Mouse (Mus musculus) leukemia stem cell, adult 10-12 weeks (primary cell): ENCODE measurements around the gene Mrpl33. TPM values are rescaled to one million over a fixed set of nuclear protein-coding genes. Genes with fewer than 3 reads are reported as not detected.

Experiments
- polyA plus RNA-seq: library from polyadenylated mRNA; stranded (reverse); fragments of >175 nt; gene quantifications from 2 replicates; pipeline ENCODE4 v1.2.3, GENCODE M21; 2012; ENCODE audit warnings: low replicate concordance

The Mrpl33 gene
- 3.2 and 3.5 TPM in 2 replicates for polyA plus RNA-seq

GRCm38 (mm10) chr5:31596481-31597429 lies at the start of gene Mrpl33:
TSS of gene Mrpl33 (plus strand) at chr5:31596935.

DNA sequence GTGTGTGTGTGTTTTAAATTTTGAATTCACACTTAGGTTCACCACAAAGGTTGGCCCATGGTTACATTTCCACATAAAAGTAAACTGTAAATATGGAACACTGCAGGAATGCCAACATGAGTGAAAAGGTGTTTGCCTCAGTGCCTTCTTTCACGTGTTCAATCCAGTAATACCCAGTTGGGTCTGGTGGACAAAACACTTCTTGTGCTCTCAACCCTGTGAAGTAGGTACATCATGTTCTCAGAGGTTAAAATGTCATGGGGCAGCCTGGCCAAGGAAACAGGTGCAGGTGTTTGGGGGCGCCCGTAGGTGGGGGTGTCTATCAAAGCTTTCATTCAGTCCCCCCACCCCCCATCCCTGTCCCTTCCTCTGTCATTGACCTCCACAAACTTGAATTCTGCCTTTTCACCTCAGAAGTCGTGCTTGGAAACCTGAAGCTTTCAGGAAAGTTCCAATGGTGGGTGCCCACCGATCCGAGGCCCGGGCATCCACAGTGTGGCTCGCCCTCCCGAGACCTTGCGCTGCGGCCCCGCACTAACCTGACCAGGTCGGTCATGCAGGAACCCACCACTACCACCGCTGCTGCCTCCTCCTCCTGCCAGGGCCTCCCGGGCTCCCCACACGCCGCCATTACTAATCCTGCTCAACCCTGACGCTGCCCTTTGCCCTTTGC lies 100.4 kb downstream of the Mrpl33 start, which contains the start of gene Rbks:
Rbks (minus strand) TSS at position 657 of the 673 bp plus-strand sequence.

GRCm38 (mm10) chr5:31697644-31698296 lies 101.0 kb downstream of the Mrpl33 start, which contains the start of gene Babam2:
TSS of gene Babam2 (plus strand) at chr5:31697684.

Other genes starting within 250 kb of the Mrpl33 start
- 8.1 and 10.6 TPM in 2 replicates for gene Zfp512, start 144.5 kb upstream of the Mrpl33 start, polyA plus RNA-seq
- gene 4930548H24Rik, start 111.2 kb upstream of the Mrpl33 start, polyA plus RNA-seq, result 0.20 TPM in 1 of 2 replicates, not detected in the other
- 13.8 and 19.9 TPM in 2 replicates for gene Gpn1, start 102.2 kb upstream of the Mrpl33 start, polyA plus RNA-seq
- gene Slc4a1ap, start 69.9 kb upstream of the Mrpl33 start, polyA plus RNA-seq, result 26.3 and 40.8 TPM in 2 replicates
- gene Supt7l, start 69.1 kb upstream of the Mrpl33 start, polyA plus RNA-seq, result 2.3 and 11.2 TPM in 2 replicates
- 4.5 and 6.0 TPM in 2 replicates for gene Rbks, start 100.7 kb downstream of the Mrpl33 start, polyA plus RNA-seq
- 5.3 and 51.6 TPM in 2 replicates for gene Babam2, start 100.7 kb downstream of the Mrpl33 start, polyA plus RNA-seq